Mouse (Mus musculus): ENCODE results near the gene Tubgcp5. TPM values are rescaled to one million over a fixed set of nuclear protein-coding genes. Genes with fewer than 3 reads are reported as not detected.

Gene Tubgcp5
- total RNA-seq, 2 experiments from 2014 or later = 33.0 to 39.2 TPM

GRCm38 (mm10) chr7:55855597-55855996, 61.6 kb downstream of the Tubgcp5 start:
- no peak for TF ChIP-seq CTCF (IDR thresholded peaks at IDR 0.05)
- no peak overlapping the region for H3K4me3 ChIP-seq
- no peak for DNase-seq (ENCODE audit: extremely low spot score in 1 of 2, low spot score in 2 of 2)
- intact Hi-C loops (cut with DNase I) = no loop called here
- H3K27ac ChIP-seq = peak overlapping the region; percentile 24

GRCm38 (mm10) chr7:55856741-55857140, 62.8 kb downstream of the Tubgcp5 start:
- TF ChIP-seq CTCF (IDR thresholded peaks at IDR 0.05) = no peak
- no peak overlapping the region for H3K27ac ChIP-seq
- no peak overlapping the region for H3K4me3 ChIP-seq
- intact Hi-C loops (cut with DNase I) = no loop called here
- DNase-seq (ENCODE audit: extremely low spot score in 1 of 2, low spot score in 2 of 2) = no peak

GRCm38 (mm10) chr7:55857729-55858128, 63.8 kb downstream of the Tubgcp5 start:
- DNase-seq (ENCODE audit: extremely low spot score in 1 of 2, low spot score in 2 of 2) = no peak
- no peak for TF ChIP-seq CTCF (IDR thresholded peaks at IDR 0.05)
- Histone ChIP-seq H3K27ac (peak overlapping the region; percentile 57), H3K4me3 (no peak overlapping the region)
- intact Hi-C loops (cut with DNase I) = no loop called here

- intact Hi-C loops (cut with DNase I) = no loop called here
- H3K27ac ChIP-seq = peak overlapping the region; percentile 57; the same call in 1 of the 2 replicates
- no peak overlapping the region for H3K4me3 ChIP-seq
- TF ChIP-seq CTCF (IDR thresholded peaks at IDR 0.05) = no peak
- no peak for DNase-seq (ENCODE audit: extremely low spot score in 1 of 2, low spot score in 2 of 2)
Measured at GRCm38 (mm10) chr7:55858836-55859517, 65.0 kb downstream of the Tubgcp5 start.

GRCm38 (mm10) chr7:55859518-55859872, 65.5 kb downstream of the Tubgcp5 start:
- Histone ChIP-seq H3K4me3 (no peak overlapping the region), H3K27ac (peak overlapping the region; percentile 64; the same call in 1 of the 2 replicates)
- DNase-seq (ENCODE audit: extremely low spot score in 1 of 2, low spot score in 2 of 2) = no peak
- no peak for TF ChIP-seq CTCF (IDR thresholded peaks at IDR 0.05)
- intact Hi-C loops (cut with DNase I) = no loop called here

GRCm38 (mm10) chr7:55859956-55860355, 66.0 kb downstream of the Tubgcp5 start:
- TF ChIP-seq CTCF (IDR thresholded peaks at IDR 0.05) = no peak
- no peak for DNase-seq (ENCODE audit: extremely low spot score in 1 of 2, low spot score in 2 of 2)
- no peak overlapping the region for H3K4me3 ChIP-seq
- intact Hi-C loops (cut with DNase I) = no loop called here
- H3K27ac ChIP-seq = peak overlapping the region; percentile 64; the same call in 1 of the 2 replicates

- H3K27ac ChIP-seq = no peak overlapping the region
- H3K4me3 ChIP-seq = no peak overlapping the region
- intact Hi-C loops (cut with DNase I) = no loop called here
- no peak for DNase-seq (ENCODE audit: extremely low spot score in 1 of 2, low spot score in 2 of 2)
- no peak for TF ChIP-seq CTCF (IDR thresholded peaks at IDR 0.05)
Measured at GRCm38 (mm10) chr7:55861175-55861574, 67.2 kb downstream of the Tubgcp5 start.

- no peak for TF ChIP-seq CTCF (IDR thresholded peaks at IDR 0.05)
- DNase-seq (ENCODE audit: extremely low spot score in 1 of 2, low spot score in 2 of 2) = no peak
- H3K4me3 ChIP-seq = no peak overlapping the region
- intact Hi-C loops (cut with DNase I) = no loop called here
- H3K27ac ChIP-seq = no peak overlapping the region
Measured at GRCm38 (mm10) chr7:55865044-55865443, 71.1 kb downstream of the Tubgcp5 start.

GRCm38 (mm10) chr7:55865750-55866416, 71.9 kb downstream of the Tubgcp5 start:
- H3K27ac ChIP-seq = peak overlapping the region; percentile 32; the same call in 1 of the 2 replicates
- TF ChIP-seq CTCF (IDR thresholded peaks at IDR 0.05) = no peak
- H3K4me3 ChIP-seq = no peak overlapping the region
- intact Hi-C loops (cut with DNase I) = no loop called here
- no peak for DNase-seq (ENCODE audit: extremely low spot score in 1 of 2, low spot score in 2 of 2)

- no peak for TF ChIP-seq CTCF (IDR thresholded peaks at IDR 0.05)
- no peak overlapping the region for H3K4me3 ChIP-seq
- intact Hi-C loops (cut with DNase I) = no loop called here
- no peak for DNase-seq (ENCODE audit: extremely low spot score in 1 of 2, low spot score in 2 of 2)
- no peak overlapping the region for H3K27ac ChIP-seq
Measured at GRCm38 (mm10) chr7:55868247-55868646, 74.3 kb downstream of the Tubgcp5 start.

GRCm38 (mm10) chr7:55869220-55869619, 75.3 kb downstream of the Tubgcp5 start:
- no peak for DNase-seq (ENCODE audit: extremely low spot score in 1 of 2, low spot score in 2 of 2)
- Histone ChIP-seq H3K4me3 (no peak overlapping the region), H3K27ac (no peak overlapping the region)
- intact Hi-C loops (cut with DNase I) = no loop called here
- TF ChIP-seq CTCF (IDR thresholded peaks at IDR 0.05) = no peak

- TF ChIP-seq CTCF (IDR thresholded peaks at IDR 0.05) = peak; percentile 10; the same call in 1 of the 2 replicates
- no peak for DNase-seq (ENCODE audit: extremely low spot score in 1 of 2, low spot score in 2 of 2)
- intact Hi-C loops (cut with DNase I) = no loop called here
- Histone ChIP-seq H3K27ac (no peak overlapping the region), H3K4me3 (no peak overlapping the region)
Measured at GRCm38 (mm10) chr7:55870340-55871020, 76.5 kb downstream of the Tubgcp5 start.
